Comparison of ENCODE assay signal across 9 mouse cellular contexts in the genomic region with DNA sequence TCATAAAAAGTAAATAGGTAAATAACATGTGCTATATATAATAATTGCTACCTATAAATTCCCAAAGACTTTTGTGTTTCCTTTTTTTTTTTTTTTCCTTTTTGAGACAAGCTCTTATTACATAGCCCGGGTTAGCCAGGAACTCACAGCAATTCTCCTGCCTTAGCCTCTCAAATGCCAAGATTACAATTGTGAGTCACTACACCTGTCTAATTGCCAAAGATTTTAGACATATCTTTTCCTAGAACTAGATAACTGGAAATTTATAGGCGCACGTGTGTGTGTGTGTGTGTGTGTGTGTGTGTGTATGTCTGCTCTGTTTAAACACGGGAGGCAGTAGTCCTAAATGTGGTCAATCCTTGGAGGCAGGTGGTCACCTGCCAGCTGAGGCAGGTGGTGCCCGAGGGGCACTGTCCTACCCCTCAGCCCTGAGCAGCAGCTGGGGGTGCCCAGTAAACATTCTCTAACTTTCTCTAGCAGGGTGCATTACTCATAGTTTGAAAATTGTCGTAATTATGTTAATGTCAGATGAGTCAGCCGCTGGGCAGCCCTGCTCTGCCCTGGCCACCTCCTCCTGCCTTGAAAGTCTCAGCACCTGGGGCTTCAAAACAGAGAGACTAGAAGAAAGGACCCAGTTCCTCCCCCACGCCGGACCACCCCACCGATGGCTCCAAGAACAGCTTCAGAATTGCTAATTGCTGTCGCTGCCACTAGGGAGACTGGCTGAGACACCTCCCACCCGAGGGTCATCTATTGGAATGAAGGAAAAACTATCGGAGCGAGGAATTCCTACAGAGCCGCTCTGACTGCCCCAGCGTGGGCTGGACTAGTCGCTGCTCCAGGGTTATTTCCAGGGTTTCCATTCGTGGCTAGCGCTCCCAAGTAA. TPM values are rescaled to one million over a fixed set of nuclear protein-coding genes. Genes with fewer than 3 reads are reported as not detected.
DNase-seq lines count a peak whose midpoint lies in the region; ATAC-seq and TF ChIP-seq lines count a peak whose summit lies in the region.
"Had no signal": no experiment of that assay in that cellular context is flagged by ENCODE, and none has a peak within 500 bp of the region (broad histone marks: within the 10 kb centered on the region; RNA-seq: fewer than 3 reads in every experiment).

No protein-coding gene starts in this region.

- TF ChIP-seq CTCF in intestine, postnatal 0 days (IDR thresholded peaks at IDR 0.05; ENCODE audit: low read depth), result no peak
- TF ChIP-seq CTCF in stomach, postnatal 0 days (IDR thresholded peaks at IDR 0.05; ENCODE audit: low read depth), result no peak

- ATAC-seq in intestine, postnatal 0 days, result peak; percentile 45; the same call in 1 of the 2 replicates
- peak; percentile 80 for ATAC-seq in stomach, postnatal 0 days (ENCODE audit: low FRiP score, low TSS enrichment)

- H3K36me3 ChIP-seq in heart, embryonic 10.5 days, result no peaks in the 10 kb centered on the region
- no peaks in the 10 kb centered on the region for H3K36me3 ChIP-seq in intestine, postnatal 0 days (ENCODE audit: control insufficient read depth, insufficient read depth)
- H3K36me3 ChIP-seq in stomach, postnatal 0 days (ENCODE audit: control insufficient read depth, insufficient read depth, low read length), result no peaks in the 10 kb centered on the region

- peaks cover 11% of the 10 kb centered on the region for H3K27me3 ChIP-seq in heart, embryonic 10.5 days (ENCODE audit: insufficient read depth, poor library complexity, severe bottlenecking)
- no peaks in the 10 kb centered on the region; the same call in 1 of the 2 replicates for H3K27me3 ChIP-seq in intestine, postnatal 0 days (replicated peaks; ENCODE audit: control insufficient read depth, insufficient read depth, low read length)
- H3K27me3 ChIP-seq in stomach, postnatal 0 days (ENCODE audit: control insufficient read depth, insufficient read depth, low read length), result no peaks in the 10 kb centered on the region

- no peak for TF ChIP-seq EP300 in stomach, postnatal 0 days (optimal IDR thresholded peaks at IDR 0.05)

- 31% methylated on average over 19 of the region's 19 CpGs for WGBS in heart, embryonic 10.5 days
- 21% methylated on average over 19 of the region's 19 CpGs for WGBS in intestine, postnatal 0 days
- 19% methylated on average over 19 of the region's 19 CpGs for WGBS in stomach, postnatal 0 days

- peaks cover 14% of the 10 kb centered on the region for H3K4me1 ChIP-seq in heart, embryonic 10.5 days
- H3K4me1 ChIP-seq in intestine, postnatal 0 days (replicated peaks; ENCODE audit: control insufficient read depth, insufficient read depth, low read length), result peaks cover 3% of the 10 kb centered on the region; the same call in 1 of the 2 replicates
- H3K4me1 ChIP-seq in stomach, postnatal 0 days (replicated peaks; ENCODE audit: control insufficient read depth, insufficient read depth), result no peaks in the 10 kb centered on the region

- H3K9ac ChIP-seq in intestine, postnatal 0 days (ENCODE audit: low read depth, low read length), result 0 out of 2 replicates have a peak overlapping the region, but pooled peaks have one; percentile 17
- H3K9ac ChIP-seq in stomach, postnatal 0 days (ENCODE audit: low read length), result no peak overlapping the region
- H3K9ac ChIP-seq: liver, embryonic 14.5 days had no signal

- peak overlapping the region; percentile 37 for H3K4me3 ChIP-seq in heart, embryonic 10.5 days
- H3K4me3 ChIP-seq in intestine, postnatal 0 days (ENCODE audit: low read depth, low read length), result no peak overlapping the region
- no peak overlapping the region for H3K4me3 ChIP-seq in stomach, postnatal 0 days (ENCODE audit: low read depth, low read length)

- intact Hi-C loops in heart, postnatal 36 days (cut with DNase I), result no loop called here

- peak overlapping the region; percentile 18 for H3K4me2 ChIP-seq in intestine, postnatal 0 days (replicated peaks; ENCODE audit: low read depth)
- H3K4me2 ChIP-seq in stomach, postnatal 0 days (replicated peaks; ENCODE audit: low read depth), result peak overlapping the region; percentile 1

- no peaks in the 10 kb centered on the region for H3K9me3 ChIP-seq in heart, embryonic 10.5 days
- H3K9me3 ChIP-seq in intestine, postnatal 0 days (ENCODE audit: control insufficient read depth), result no peaks in the 10 kb centered on the region
- no peaks in the 10 kb centered on the region for H3K9me3 ChIP-seq in stomach, postnatal 0 days (ENCODE audit: control insufficient read depth, low read length)

- DNase-seq in heart, embryonic 10.5 days (ENCODE audit: low spot score), result no peak
- DNase-seq in heart, postnatal 36 days, result no peak
- DNase-seq in urinary bladder, adult 2 months (ENCODE audit: low spot score), result peak; percentile 33
- DNase-seq in urinary bladder, postnatal 10 days (ENCODE audit: low spot score), result no peak
- DNase-seq in stomach, postnatal 0 days (ENCODE audit: low spot score), result peak; percentile 50
- DNase-seq in thymus, postnatal 14 days, result no peak
- DNase-seq in ovary, postnatal 14 days (ENCODE audit: low spot score), result no peak

- H3K27ac ChIP-seq in heart, embryonic 10.5 days, result no peak overlapping the region; the same call in 1 of the 2 replicates
- H3K27ac ChIP-seq in intestine, postnatal 0 days (ENCODE audit: low read depth, low read length), result no peak overlapping the region
- H3K27ac ChIP-seq in stomach, postnatal 0 days (replicated peaks), result no peak overlapping the region
- H3K27ac ChIP-seq: liver, embryonic 14.5 days had no signal

RNA-seq across cellular contexts. Expression of a gene that starts 1.8 kb away (rescaled TPM):
- 8.0 and 13.5 TPM in 2 replicates for polyA plus RNA-seq in heart, embryonic 10.5 days (2016; fragmentation: Nextera tagmentation; extraction: Ambion mirVana)
- 10 to 100 TPM in 1 of 2 experiments, 1 to 10 TPM in 1; 5.0 to 17.9 TPM for total RNA-seq in heart, postnatal 36 days (2021)
- 4.6 and 9.8 TPM in 2 replicates for polyA plus RNA-seq in urinary bladder, adult 2 months (2012; rRNA removed)
- polyA plus RNA-seq in intestine, postnatal 0 days (2015; fragmentation: Nextera tagmentation; extraction: Ambion mirVana), result 5.0 and 6.7 TPM in 2 replicates
- 6.5 and 11.1 TPM in 2 replicates for polyA plus RNA-seq in stomach, postnatal 0 days (2015; fragmentation: Nextera tagmentation; extraction: Ambion mirVana)

RNA-seq across cellular contexts. Expression of a gene that starts 51.4 kb away (rescaled TPM):
- not detected in 2 replicates for polyA plus RNA-seq in heart, embryonic 10.5 days (2016; fragmentation: Nextera tagmentation; extraction: Ambion mirVana)
- total RNA-seq in heart, postnatal 36 days (2021), result not detected
- polyA plus RNA-seq in urinary bladder, adult 2 months (2012; rRNA removed), result not detected in 2 replicates
- polyA plus RNA-seq in intestine, postnatal 0 days (2015; fragmentation: Nextera tagmentation; extraction: Ambion mirVana), result not detected in 2 replicates
- 0.04 TPM in 1 of 2 replicates, not detected in the other for polyA plus RNA-seq in stomach, postnatal 0 days (2015; fragmentation: Nextera tagmentation; extraction: Ambion mirVana)
- polyA plus RNA-seq: liver, embryonic 14.5 days had no signal

Comparison
In these comparisons a context has a peak if more than half of its experiments do, and no peak if none do; other contexts are left out.
1. DNase-seq: peak in urinary bladder, adult 2 months (single experiment) and stomach, postnatal 0 days (single experiment); none in heart, embryonic 10.5 days (single experiment), heart, postnatal 36 days (0 of 2), urinary bladder, postnatal 10 days (single experiment), thymus, postnatal 14 days (single experiment) and ovary, postnatal 14 days (single experiment).